Mouse (Mus musculus) testis, adult 2 months (tissue): ENCODE results near the gene Olfr1251.
"Not testable (repeated sequence)": the region's sequence is repeated elsewhere in the genome, so short reads cannot be mapped to it uniquely, and the experiment has no call there.

Source experiments
- CTCF ChIP-seq: fragments of 200-500 bp; IDR thresholded peaks from 2 replicates; pipeline ENCODE4 v1.5.1; 2012; ENCODE audit warnings: low read depth, mild to moderate bottlenecking, inconsistent platforms, low read length, moderate library complexity; ENCODE audit not compliant: control insufficient read depth, insufficient read depth, insufficient replicate concordance
- POLR2A ChIP-seq: fragments of 200-500 bp; IDR thresholded peaks from 2 replicates; pipeline ENCODE4 v1.6.1; 2012; ENCODE audit warnings: low read depth, mild to moderate bottlenecking, inconsistent platforms, low read length, moderate library complexity; ENCODE audit not compliant: control insufficient read depth

GRCm38 (mm10) chr2:89618145-89618544, 53.6 kb downstream of the Olfr1251 start, which contains the start of gene Olfr1248:
- TF ChIP-seq CTCF, POLR2A: not testable (repeated sequence)
